Comparison of ENCODE assay signal across 2 mouse cellular contexts in the genomic region with DNA sequence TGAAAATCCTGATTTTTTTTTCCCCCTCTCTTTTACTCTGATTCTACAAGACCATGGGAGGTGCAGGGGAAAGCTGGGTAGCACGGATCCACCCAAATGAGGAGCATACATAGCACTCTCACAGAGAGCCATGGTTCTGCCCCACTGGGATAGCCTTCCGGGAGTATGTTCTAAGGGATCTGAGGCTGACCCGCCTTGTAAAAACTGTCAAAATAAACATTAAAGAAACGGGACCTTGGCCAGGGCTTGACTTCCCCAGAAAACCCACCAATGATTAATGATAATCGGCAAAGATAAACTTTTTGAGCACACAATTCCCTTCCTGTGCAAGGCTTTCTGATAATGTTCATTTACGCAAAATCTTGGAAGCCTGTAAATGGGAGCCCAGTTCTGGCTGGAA. TPM values are rescaled to one million over a fixed set of nuclear protein-coding genes. Genes with fewer than 3 reads are reported as not detected.
"Had no signal": no experiment of that assay in that cellular context is flagged by ENCODE, and none has a peak within 500 bp of the region (broad histone marks: within the 10 kb centered on the region; RNA-seq: fewer than 3 reads in every experiment).

No protein-coding gene starts in this region.

RNA-seq across cellular contexts. Expression of a gene that starts 1.7 kb away (rescaled TPM):
- polyA plus RNA-seq: limb, embryonic 10.5 days; liver, embryonic 11.5 days had no signal
